In the genomic region with DNA sequence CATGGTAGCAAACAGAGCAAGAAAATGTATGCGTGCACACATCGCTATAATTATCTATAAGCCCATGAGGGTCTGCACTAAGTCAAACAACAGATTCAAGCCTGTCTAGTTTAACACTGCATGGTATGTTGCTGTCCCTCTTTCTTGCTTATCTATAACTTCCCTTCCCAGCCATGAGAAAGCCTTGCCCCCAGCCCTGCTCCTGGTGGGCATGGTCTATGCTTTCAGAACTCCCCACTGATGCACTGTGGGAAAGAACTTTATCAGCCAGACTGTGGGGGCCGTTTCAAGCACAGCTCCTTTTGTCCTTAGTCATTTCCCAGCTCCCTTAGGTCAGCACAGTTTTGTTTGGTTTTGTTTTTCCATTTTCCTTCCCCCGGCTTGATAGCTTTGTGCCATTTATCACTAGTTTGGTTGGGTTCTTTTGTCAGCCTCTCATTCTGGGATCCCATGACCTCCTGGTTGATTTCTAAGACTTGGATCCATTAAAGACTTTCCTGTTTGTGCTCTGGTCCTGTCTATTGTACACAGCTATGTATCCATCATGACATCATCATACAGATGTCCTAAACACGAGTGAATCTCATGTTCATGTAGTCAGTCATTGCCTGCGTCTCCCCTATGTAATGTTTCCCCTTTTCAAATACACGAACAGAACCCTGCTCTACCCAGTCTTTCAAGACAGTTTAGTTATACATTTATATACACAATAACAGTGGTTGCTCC, we compare ENCODE assay signal across 27 mouse cellular contexts. TPM values are rescaled to one million over a fixed set of nuclear protein-coding genes. Genes with fewer than 3 reads are reported as not detected.
A peak's percentile ranks its signal among the peaks of the same experiment; 100 is the strongest.
DNase-seq lines count a peak whose midpoint lies in the region; ATAC-seq and TF ChIP-seq lines count a peak whose summit lies in the region.
"Had no signal": no experiment of that assay in that cellular context is flagged by ENCODE, and none has a peak within 500 bp of the region (broad histone marks: within the 10 kb centered on the region; RNA-seq: fewer than 3 reads in every experiment).

No protein-coding gene starts in this region.

- ATAC-seq in heart, embryonic 14.5 days (ENCODE audit: insufficient number of reproducible peaks, insufficient read depth, low FRiP score, low read depth), result peak; percentile 92
- ATAC-seq in lung, embryonic 16.5 days (ENCODE audit: low read depth), result peak; percentile 72
- ATAC-seq in liver, embryonic 11.5 days (replicated peaks; ENCODE audit: low FRiP score), result peak; percentile 54; the same call in 1 of the 2 replicates
- 0 out of 2 replicates have a peak, but pooled peaks have one; percentile 26 for ATAC-seq in stomach, postnatal 0 days (ENCODE audit: low FRiP score, low TSS enrichment)
- ATAC-seq: activated CD4-positive, CD25-positive, alpha-beta regulatory T cell, adult 4 months; forebrain, postnatal 0 days; hindbrain, postnatal 0 days; intestine, embryonic 16.5 days had no signal

- intact Hi-C loops in heart, postnatal 14 days (cut with DNase I), result no loop called here

- no peak overlapping the region for H3K9ac ChIP-seq in heart, embryonic 14.5 days (ENCODE audit: low read length)
- H3K9ac ChIP-seq in lung, embryonic 16.5 days (ENCODE audit: low read length), result no peak overlapping the region
- no peak overlapping the region for H3K9ac ChIP-seq in liver, embryonic 11.5 days (ENCODE audit: low read depth, low read length)
- no peak overlapping the region for H3K9ac ChIP-seq in stomach, postnatal 0 days (ENCODE audit: low read length)
- H3K9ac ChIP-seq: embryonic facial prominence, embryonic 12.5 days; forebrain, postnatal 0 days; liver, embryonic 14.5 days; stomach, embryonic 15.5 days had no signal

- no peak for TF ChIP-seq CTCF in stomach, postnatal 0 days (IDR thresholded peaks at IDR 0.05; ENCODE audit: low read depth)

- no peaks in the 10 kb centered on the region for H3K36me3 ChIP-seq in heart, embryonic 14.5 days (ENCODE audit: control insufficient read depth, insufficient read depth, low read length)
- no peaks in the 10 kb centered on the region for H3K36me3 ChIP-seq in lung, embryonic 16.5 days (ENCODE audit: control insufficient read depth, insufficient read depth, low read length)
- no peaks in the 10 kb centered on the region for H3K36me3 ChIP-seq in liver, embryonic 11.5 days (ENCODE audit: control insufficient read depth, insufficient read depth, low read length)
- no peaks in the 10 kb centered on the region for H3K36me3 ChIP-seq in stomach, postnatal 0 days (ENCODE audit: control insufficient read depth, insufficient read depth, low read length)
- H3K36me3 ChIP-seq: embryonic facial prominence, embryonic 12.5 days; midbrain, embryonic 10.5 days; stomach, embryonic 15.5 days had no signal

- H3K4me3 ChIP-seq in heart, embryonic 14.5 days (ENCODE audit: control insufficient read depth in 1 of 2, insufficient read depth in 1 of 2, low read depth in 1 of 2, low read length in 2 of 2), result no peak overlapping the region
- H3K4me3 ChIP-seq in lung, embryonic 16.5 days (ENCODE audit: low read length), result no peak overlapping the region
- H3K4me3 ChIP-seq in liver, embryonic 11.5 days (ENCODE audit: low read depth, low read length), result no peak overlapping the region
- H3K4me3 ChIP-seq in stomach, postnatal 0 days (ENCODE audit: low read depth, low read length), result no peak overlapping the region
- H3K4me3 ChIP-seq: embryonic facial prominence, embryonic 12.5 days; midbrain, embryonic 10.5 days; stomach, embryonic 15.5 days had no signal

- TF ChIP-seq EP300 in stomach, postnatal 0 days (optimal IDR thresholded peaks at IDR 0.05), result no peak

- no peak overlapping the region for H3K4me2 ChIP-seq in heart, embryonic 14.5 days (ENCODE audit: low read length)
- H3K4me2 ChIP-seq in lung, embryonic 16.5 days (ENCODE audit: low read depth, low read length), result 0 out of 2 replicates have a peak overlapping the region, but pooled peaks have one; percentile 4
- H3K4me2 ChIP-seq in liver, embryonic 11.5 days, result no peak overlapping the region
- H3K4me2 ChIP-seq in stomach, postnatal 0 days (replicated peaks; ENCODE audit: low read depth), result no peak overlapping the region
- H3K4me2 ChIP-seq: embryonic facial prominence, embryonic 12.5 days; stomach, embryonic 15.5 days had no signal

- no peaks in the 10 kb centered on the region for H3K9me3 ChIP-seq in heart, embryonic 14.5 days (ENCODE audit: control insufficient read depth, low read length)
- H3K9me3 ChIP-seq in lung, embryonic 16.5 days (ENCODE audit: control insufficient read depth, low read length), result no peaks in the 10 kb centered on the region
- no peaks in the 10 kb centered on the region for H3K9me3 ChIP-seq in liver, embryonic 11.5 days (ENCODE audit: control insufficient read depth, low read length)
- no peaks in the 10 kb centered on the region for H3K9me3 ChIP-seq in stomach, postnatal 0 days (ENCODE audit: control insufficient read depth, low read length)
- H3K9me3 ChIP-seq: embryonic facial prominence, embryonic 12.5 days; midbrain, embryonic 10.5 days; stomach, embryonic 15.5 days had no signal

- 28% methylated on average over 7 of the region's 7 CpGs for WGBS in heart, embryonic 14.5 days
- 44% methylated on average over 7 of the region's 7 CpGs for WGBS in lung, embryonic 16.5 days
- 52% methylated on average over 7 of the region's 7 CpGs for WGBS in liver, embryonic 11.5 days
- WGBS in stomach, postnatal 0 days, result 39% methylated on average over 7 of the region's 7 CpGs

- no peak for DNase-seq in heart, postnatal 14 days
- DNase-seq in lung, postnatal 14 days, result no peak
- DNase-seq in liver, embryonic 11.5 days (ENCODE audit: low spot score), result no peak
- no peak for DNase-seq in stomach, postnatal 0 days (ENCODE audit: low spot score)
- no peak for DNase-seq in adrenal gland, adult 2 months
- DNase-seq: adrenal gland, postnatal 10 days; B cell, adult 2 months; cerebellum, adult 18-20 months; cerebellum, postnatal 14 days; forebrain, postnatal 0 days; gastrocnemius, postnatal 36 days; kidney, adult 9 months; kidney, postnatal 14 days; lung, postnatal 36 days; thymus, adult 18-20 months; thymus, postnatal 36 days had no signal

- H3K27ac ChIP-seq in heart, embryonic 14.5 days (replicated peaks in 1 of 2; ENCODE audit: control insufficient read depth in 1 of 2, insufficient read depth in 1 of 2, low read depth in 2 of 2, low read length in 2 of 2), result peak overlapping the region; percentile 79 to 80
- no peak overlapping the region for H3K27ac ChIP-seq in lung, embryonic 16.5 days (ENCODE audit: low read length)
- 0 out of 2 replicates have a peak overlapping the region, but pooled peaks have one; percentile 22 for H3K27ac ChIP-seq in liver, embryonic 11.5 days (ENCODE audit: low read depth, low read length)
- no peak overlapping the region for H3K27ac ChIP-seq in stomach, postnatal 0 days (replicated peaks)
- H3K27ac ChIP-seq: embryonic facial prominence, embryonic 12.5 days; hindbrain, postnatal 0 days; liver, embryonic 14.5 days; midbrain, embryonic 10.5 days; stomach, embryonic 15.5 days had no signal

- no peaks in the 10 kb centered on the region for H3K27me3 ChIP-seq in heart, embryonic 14.5 days (ENCODE audit: control insufficient read depth, insufficient read depth, low read length)
- H3K27me3 ChIP-seq in lung, embryonic 16.5 days (ENCODE audit: control insufficient read depth, insufficient read depth, low read depth, low read length), result no peaks in the 10 kb centered on the region
- no peaks in the 10 kb centered on the region for H3K27me3 ChIP-seq in liver, embryonic 11.5 days (replicated peaks; ENCODE audit: control insufficient read depth, insufficient read depth, low read length)
- no peaks in the 10 kb centered on the region for H3K27me3 ChIP-seq in stomach, postnatal 0 days (ENCODE audit: control insufficient read depth, insufficient read depth, low read length)
- H3K27me3 ChIP-seq: embryonic facial prominence, embryonic 12.5 days; stomach, embryonic 15.5 days had no signal

- H3K4me1 ChIP-seq in heart, embryonic 14.5 days (ENCODE audit: control insufficient read depth in 2 of 2, insufficient read depth in 2 of 2, low read length in 2 of 2), result peaks cover 11 to 15% of the 10 kb centered on the region in 2 experiments
- H3K4me1 ChIP-seq in lung, embryonic 16.5 days (replicated peaks; ENCODE audit: control insufficient read depth, insufficient read depth, low read length), result no peaks in the 10 kb centered on the region
- H3K4me1 ChIP-seq in liver, embryonic 11.5 days (replicated peaks; ENCODE audit: control insufficient read depth, insufficient read depth, low read length), result no peaks in the 10 kb centered on the region
- no peaks in the 10 kb centered on the region for H3K4me1 ChIP-seq in stomach, postnatal 0 days (replicated peaks; ENCODE audit: control insufficient read depth, insufficient read depth)
- H3K4me1 ChIP-seq: embryonic facial prominence, embryonic 12.5 days; stomach, embryonic 15.5 days had no signal

RNA-seq across cellular contexts. Expression of gene Plagl1, which starts 16.7 kb away (rescaled TPM):
- polyA plus RNA-seq in heart, embryonic 14.5 days (2014; fragmentation: Nextera tagmentation; extraction: Ambion mirVana), result 279 and 282 TPM in 2 replicates
- total RNA-seq in heart, postnatal 14 days (2021), result 10 to 100 TPM; 22.7 to 23.3 TPM
- polyA plus RNA-seq in lung, embryonic 16.5 days (2015; fragmentation: Nextera tagmentation; extraction: Ambion mirVana), result 142 and 145 TPM in 2 replicates
- 163 and 165 TPM in 2 replicates for polyA plus RNA-seq in liver, embryonic 11.5 days (2014; fragmentation: Nextera tagmentation; extraction: Ambion mirVana)
- polyA plus RNA-seq in stomach, postnatal 0 days (2015; fragmentation: Nextera tagmentation; extraction: Ambion mirVana), result 81.0 and 99.4 TPM in 2 replicates
- total RNA-seq in adrenal gland, adult 2 months (2021), result 10 to 100 TPM in 1 of 2 experiments, 1 to 10 TPM in 1; 6.4 to 15.7 TPM
- 5.9 and 6.0 TPM in 2 replicates for polyA plus RNA-seq in adrenal gland, adult 2 months (2012; rRNA removed)
- total RNA-seq: MEL; neutrophil, adult 5-6 weeks had no signal

Comparison
In these comparisons a context has a peak if more than half of its experiments do, and no peak if none do; other contexts are left out.
1. ATAC-seq: peak in every context shown above with its lines; median percentile 92 in heart, embryonic 14.5 days; 72 in lung, embryonic 16.5 days; 54 in liver, embryonic 11.5 days; 26 in stomach, postnatal 0 days.
2. H3K27ac ChIP-seq: peak in heart, embryonic 14.5 days (2 of 2) and liver, embryonic 11.5 days (single experiment); none in lung, embryonic 16.5 days (single experiment) and stomach, postnatal 0 days (single experiment).
3. RNA of gene Plagl1, which starts 16.7 kb away (polyA plus RNA-seq): 279 to 282 TPM in heart, embryonic 14.5 days, 163 to 165 TPM in liver, embryonic 11.5 days, 142 to 145 TPM in lung, embryonic 16.5 days and 81.0 to 99.4 TPM in stomach, postnatal 0 days; 5.9 to 6.0 TPM in adrenal gland, adult 2 months; every median in the first group is over 10 times any median in the second.